Mouse (Mus musculus) G1E-ER4 (cell line): ENCODE results near the gene Ghrl. TPM values are rescaled to one million over a fixed set of nuclear protein-coding genes. Genes with fewer than 3 reads are reported as not detected.

Experiments used
- GATA1 ChIP-seq: IDR thresholded peaks from one replicate; pipeline ENCODE4 v1.8.0; 2012; ENCODE audit warnings: low read length, inconsistent platforms
- polyA plus RNA-seq: library from polyadenylated mRNA; stranded (reverse); fragments of >175 nt; gene quantifications from 2 replicates; pipeline ENCODE4 v1.2.3, GENCODE M21; 2012

The Ghrl gene
- 0.42 TPM in 1 of 2 replicates, not detected in the other for polyA plus RNA-seq

DNA sequence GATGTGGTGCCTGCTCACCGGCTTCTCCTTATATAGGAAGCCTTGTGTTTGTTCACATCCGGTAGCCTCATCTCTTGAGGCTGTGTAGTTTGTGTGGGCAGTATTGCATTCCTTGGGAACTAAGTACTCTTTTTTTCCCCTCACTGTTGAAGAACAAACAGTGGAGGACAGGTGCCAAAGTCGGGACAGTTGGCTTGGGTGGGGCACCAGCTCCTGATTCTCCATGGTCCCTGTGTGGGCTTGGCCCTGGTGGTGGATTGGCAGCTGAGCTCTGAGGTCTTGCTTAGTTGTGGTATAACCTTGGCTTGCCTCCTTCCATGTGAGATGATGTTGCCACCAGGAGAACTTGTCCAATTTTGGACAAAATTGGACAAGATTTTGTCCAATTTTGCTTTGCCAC lies at the start of gene Ghrl:
Gene Ghrl, minus strand, starts transcription at position 3 of the 400 bp plus-strand sequence.
- no peak for TF ChIP-seq GATA1

DNA sequence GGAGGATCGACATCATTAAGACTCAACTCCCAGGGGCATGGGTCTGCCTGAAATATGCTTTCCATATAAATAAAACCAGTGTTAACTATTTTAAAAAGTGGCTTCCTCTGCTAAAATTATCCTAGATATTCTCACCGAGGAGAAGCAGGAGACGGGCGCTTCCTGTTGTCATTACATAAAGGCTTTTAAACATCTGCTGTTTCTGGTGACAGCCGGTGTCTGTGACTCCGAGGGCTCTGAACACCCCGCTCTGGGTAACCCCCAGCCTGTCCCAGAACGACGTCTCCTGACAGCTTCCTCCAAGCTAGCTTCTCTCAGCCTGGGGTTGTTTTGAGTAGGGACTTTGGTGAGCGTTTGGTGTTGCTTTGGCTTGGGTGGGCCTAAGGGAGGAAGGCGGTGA lies 49.1 kb upstream of the Ghrl start:
- TF ChIP-seq GATA1: no peak

GRCm38 (mm10) chr6:113761644-113762043 lies 42.0 kb upstream of the Ghrl start:
- no peak for TF ChIP-seq GATA1

GRCm38 (mm10) chr6:113749119-113749685 lies 29.5 kb upstream of the Ghrl start:
- TF ChIP-seq GATA1: no peak

DNA sequence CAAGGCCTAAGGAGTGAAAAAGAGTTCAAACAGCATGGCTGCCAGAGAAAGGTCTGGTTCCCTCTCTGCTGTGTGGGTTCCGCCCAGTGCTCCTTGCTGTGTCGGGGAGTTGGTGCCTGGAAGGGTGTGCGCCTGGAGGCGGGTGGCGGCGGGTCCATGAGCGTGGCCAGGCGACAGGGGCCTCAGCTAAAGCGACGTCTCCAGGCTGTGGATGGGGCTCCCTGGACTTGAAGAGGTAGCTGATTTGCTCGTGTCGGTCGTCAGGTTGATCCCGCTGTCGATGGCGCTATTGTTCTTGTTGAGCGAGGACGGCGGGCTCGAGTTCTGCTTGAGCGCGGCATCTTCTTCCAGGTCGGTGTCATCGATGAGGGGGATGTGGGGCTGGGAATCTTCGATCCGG lies 28.7 kb upstream of the Ghrl start:
- no peak for TF ChIP-seq GATA1

- no peak for TF ChIP-seq GATA1
These were observed 27.6 kb upstream of the Ghrl start for GRCm38 (mm10) chr6:113747284-113747683.

DNA sequence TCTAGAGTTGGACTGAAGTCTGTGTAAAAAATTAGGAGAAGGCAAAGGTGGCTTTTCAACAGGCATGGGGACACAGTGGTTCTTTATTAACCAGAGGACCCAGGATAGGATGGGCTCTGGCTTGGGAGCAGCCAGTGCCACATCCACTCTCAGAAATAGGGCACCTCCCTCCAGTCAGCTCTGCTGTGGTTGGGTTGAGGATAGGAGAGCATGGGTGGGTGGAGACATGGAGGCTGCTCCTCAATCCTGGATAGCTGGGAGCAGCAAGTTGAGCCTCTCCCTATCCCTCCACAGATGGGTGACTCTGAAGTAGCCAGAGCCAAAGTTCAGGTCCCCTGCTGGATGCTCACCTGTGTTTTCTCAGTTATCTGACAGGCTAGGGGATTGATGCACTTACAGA lies 25.4 kb upstream of the Ghrl start:
- no peak for TF ChIP-seq GATA1

GRCm38 (mm10) chr6:113743111-113743510 lies 23.4 kb upstream of the Ghrl start:
- no peak for TF ChIP-seq GATA1

GRCm38 (mm10) chr6:113742321-113742720 lies 22.6 kb upstream of the Ghrl start:
- TF ChIP-seq GATA1: no peak

DNA sequence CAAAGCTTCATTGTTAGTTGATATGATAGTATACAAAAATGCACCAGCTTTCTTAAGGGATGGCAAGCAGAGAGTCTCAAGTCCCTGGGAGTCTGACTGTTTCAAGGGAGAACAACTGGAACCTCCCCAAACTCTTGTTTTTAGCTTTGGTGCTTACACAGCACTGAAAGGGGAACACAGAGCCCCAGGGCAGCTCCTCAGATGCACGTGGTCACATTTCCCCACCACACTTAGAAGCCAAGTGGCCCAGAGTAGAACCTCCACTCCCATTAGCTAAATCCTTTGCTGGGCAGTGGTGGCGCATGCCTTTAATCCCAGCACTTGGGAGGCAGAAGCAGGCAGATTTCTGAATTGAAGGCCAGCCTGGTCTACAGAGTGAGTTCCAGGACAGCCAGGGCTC lies 21.7 kb upstream of the Ghrl start:
- no peak for TF ChIP-seq GATA1

DNA sequence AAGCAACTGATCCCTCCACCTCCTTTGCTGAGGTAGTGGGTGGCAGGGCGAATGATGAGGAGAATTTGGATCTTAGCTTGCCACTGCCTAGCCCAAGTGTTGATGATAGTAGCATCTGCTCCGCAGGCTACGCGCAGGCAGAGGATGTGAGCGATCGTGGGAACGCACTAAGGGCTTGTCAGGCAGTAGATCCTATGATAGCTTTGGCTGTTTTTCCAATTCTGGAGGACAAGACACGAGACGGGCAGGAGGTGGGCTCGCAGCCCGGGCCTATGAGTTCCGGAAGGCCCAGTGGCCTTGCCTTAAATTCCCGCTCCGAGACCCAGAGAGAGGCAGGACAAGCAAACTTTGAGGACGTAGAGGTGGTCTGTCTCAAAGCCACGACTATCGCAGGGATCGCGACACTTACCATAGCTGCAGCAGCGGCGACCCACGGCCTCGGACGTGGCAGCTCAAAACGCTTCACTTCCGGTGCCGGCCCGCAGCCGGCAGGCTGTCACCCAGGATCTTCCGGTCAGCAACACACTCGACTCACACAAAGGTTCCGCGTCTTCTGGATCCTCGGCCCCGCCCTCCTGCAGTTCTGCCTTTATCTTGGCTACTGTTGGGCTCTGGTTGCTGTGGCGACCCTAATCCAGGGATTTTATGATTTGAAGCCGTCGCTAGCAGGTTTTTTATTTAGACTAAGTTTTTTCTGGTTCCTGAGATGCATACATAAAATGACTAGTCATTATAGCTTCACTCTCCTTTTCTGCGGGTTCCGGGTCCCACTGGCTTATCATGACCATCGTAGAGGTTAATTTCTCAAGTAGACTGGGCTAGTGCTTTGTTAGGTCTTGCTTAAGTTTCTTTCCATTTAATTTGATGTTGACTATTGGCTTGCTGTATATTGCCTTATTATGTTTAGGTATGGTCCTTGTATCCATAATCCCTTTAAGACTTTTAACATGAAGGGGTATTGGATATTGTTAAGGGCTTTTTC lies 20.8 kb upstream of the Ghrl start, which contains the start of gene Sec13:
Gene Sec13, minus strand, starts transcription at position 508 of the 982 bp plus-strand sequence.
- TF ChIP-seq GATA1: no peak

GRCm38 (mm10) chr6:113737318-113738046 lies 17.8 kb upstream of the Ghrl start:
- TF ChIP-seq GATA1: no peak

DNA sequence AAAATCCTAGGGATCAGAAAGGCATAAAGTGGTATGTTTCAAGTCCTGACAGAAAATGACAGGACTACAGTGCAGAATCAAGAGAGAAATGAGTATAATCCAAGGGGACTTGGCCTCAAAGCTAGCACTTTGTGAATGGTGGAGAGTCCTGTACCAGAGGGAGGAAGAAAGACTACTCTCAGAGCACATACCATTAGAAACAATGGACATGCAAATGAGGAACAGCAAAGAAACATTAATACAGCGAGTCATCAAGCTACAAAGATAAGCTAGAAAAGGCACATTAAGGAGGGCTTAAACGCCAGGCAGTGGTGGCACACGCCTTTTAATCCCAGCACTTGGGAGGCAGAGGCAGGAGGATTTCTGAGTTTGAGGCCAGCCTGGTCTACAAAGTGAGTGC lies 11.6 kb upstream of the Ghrl start:
- TF ChIP-seq GATA1: no peak

- TF ChIP-seq GATA1: no peak
These were observed 8.5 kb upstream of the Ghrl start for GRCm38 (mm10) chr6:113728181-113728580.

GRCm38 (mm10) chr6:113721061-113721460 lies 1.4 kb upstream of the Ghrl start:
- no peak for TF ChIP-seq GATA1

DNA sequence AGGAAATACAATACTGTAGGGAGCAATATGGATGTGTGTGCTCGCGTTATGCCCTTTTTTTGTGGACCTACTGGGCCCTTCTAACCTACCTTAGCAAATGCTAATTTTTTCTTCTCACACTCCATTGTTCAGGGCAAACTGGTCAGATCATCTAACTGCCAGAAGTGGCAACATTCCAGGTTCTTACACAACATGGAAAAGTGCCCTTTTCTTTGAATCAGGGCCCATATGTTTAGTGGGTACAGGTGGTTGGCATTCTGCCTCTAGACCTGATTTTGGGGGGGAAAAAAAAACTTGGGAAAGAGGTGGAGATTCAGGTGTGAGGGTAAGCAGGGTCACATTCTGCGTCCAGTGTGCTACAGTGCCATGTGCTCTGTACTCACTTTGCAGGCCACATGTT lies 2.1 kb downstream of the Ghrl start:
- no peak for TF ChIP-seq GATA1

DNA sequence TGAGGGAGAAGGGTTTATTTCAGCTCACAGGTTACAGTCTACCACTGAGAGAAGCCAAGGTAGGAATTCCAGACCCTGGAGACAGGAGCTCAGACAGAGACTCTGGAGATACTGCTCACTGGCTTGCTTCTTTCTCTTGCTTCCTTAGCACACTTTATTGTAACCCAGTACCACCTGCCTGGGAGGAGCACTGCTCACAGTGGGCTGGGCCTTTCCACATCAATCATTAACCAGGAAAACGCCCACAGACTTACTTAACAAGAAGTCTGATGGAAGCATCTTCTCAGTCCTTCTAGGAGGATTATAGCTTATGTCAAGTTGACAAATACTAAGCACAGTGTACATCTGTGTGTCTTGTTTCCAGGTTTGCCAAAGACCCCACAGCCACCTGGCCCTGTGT lies 4.9 kb downstream of the Ghrl start:
- TF ChIP-seq GATA1: no peak
